Mouse (Mus musculus) Muller cell, postnatal 12 days (primary cell): ENCODE measurements around the gene Gramd1b.

Experiments
- DNase-seq: peaks from one replicate; pipeline ENCODE4 v3.0.0-alpha.2; 2015; ENCODE audit errors: inconsistent ontology term

Gramd1b gene

GRCm38 (mm10) chr9:40400171-40400570 is 131.0 kb downstream of the Gramd1b start:
- DNase-seq = no peak

- no peak for DNase-seq
These were observed 131.7 kb downstream of the Gramd1b start for GRCm38 (mm10) chr9:40399359-40399932.

- DNase-seq = no peak
These were observed 133.5 kb downstream of the Gramd1b start for GRCm38 (mm10) chr9:40397471-40398245.

GRCm38 (mm10) chr9:40397036-40397435 is 134.1 kb downstream of the Gramd1b start:
- DNase-seq = peak; percentile 47

- DNase-seq = no peak
These were observed 135.0 kb downstream of the Gramd1b start for GRCm38 (mm10) chr9:40396171-40396570.

DNA sequence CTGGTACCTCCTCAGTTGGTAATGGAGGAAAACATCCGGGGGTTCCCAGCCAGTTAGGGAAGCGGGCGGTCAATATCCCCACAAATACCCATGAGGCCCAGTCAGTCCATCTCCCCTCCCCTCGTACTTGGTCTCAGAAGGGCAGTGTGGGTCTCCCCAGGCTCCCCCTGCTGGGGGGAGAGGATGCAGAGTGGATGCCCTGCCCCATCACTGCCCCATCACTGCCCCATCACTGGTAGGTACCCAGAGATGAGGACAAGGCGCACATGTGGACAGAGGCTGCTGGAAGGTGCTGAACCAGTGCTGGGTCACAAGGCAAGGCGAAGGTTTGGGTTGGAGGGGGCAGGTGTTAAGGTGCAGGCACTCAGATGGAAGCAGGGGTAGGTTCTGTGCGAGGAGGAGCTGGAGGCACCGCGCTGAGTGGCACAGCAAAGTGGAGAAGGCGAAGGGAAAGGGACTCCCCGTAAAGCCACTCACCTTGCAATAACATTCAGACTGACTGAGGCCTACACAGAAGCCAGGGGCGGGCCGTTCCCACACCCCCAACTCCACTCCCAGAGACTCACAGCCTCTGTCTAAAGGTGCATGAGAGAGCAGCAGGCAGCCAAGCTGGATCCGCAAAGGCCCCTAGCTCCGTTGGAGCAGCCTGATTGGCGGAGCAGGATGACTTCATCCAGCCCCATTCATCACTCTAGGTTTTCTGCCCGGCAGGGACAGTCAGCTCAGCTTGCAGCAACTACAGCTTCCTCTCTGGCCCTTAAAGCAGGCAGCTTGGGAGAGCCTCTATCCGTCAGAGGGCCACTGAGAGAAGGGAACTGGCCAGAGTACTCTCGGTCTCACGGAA is 139.1 kb downstream of the Gramd1b start:
- peak; percentile 73 for DNase-seq

DNA sequence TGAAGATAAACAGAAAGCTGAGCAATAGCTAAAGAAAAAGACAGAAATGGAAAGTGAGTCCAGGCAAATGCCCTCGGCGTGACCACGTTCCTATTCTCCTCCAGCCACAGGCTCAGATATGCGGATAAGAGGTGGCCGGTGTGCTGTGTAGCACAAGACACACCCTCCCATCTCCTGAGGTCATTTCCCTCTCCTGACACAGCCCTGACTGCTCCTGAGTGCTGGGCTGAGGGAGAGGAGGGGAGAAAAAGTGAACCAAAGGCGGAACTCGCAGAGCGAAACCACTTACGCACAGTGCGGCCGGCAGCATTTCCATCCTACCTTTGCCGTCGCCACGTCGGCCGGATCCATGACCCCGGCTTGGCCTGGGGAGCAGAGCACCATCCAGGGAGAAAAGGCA is 139.8 kb downstream of the Gramd1b start:
- DNase-seq = no peak

DNA sequence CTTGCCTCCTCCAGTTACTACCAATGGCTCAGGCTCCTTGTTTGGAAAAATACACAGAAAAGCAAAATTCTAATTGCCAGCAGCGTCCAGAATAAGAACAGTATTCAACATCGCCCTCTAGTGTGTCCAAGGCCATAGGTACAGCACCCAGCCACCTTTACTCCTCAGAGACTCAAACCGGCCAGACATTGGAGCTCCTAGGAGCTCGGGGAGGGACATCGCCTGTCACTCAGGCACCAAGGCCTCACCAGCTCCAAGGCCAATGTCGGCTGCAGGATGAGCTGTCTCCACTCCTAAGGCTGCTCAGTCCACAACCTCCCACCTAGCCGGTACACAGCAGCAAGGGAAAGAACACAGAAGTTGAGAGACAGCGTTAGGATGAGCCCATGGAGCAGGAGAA is 140.3 kb downstream of the Gramd1b start:
- peak; percentile 73 for DNase-seq

- DNase-seq = no peak
These were observed 140.8 kb downstream of the Gramd1b start for GRCm38 (mm10) chr9:40390396-40390760.

- DNase-seq = no peak
These were observed 141.4 kb downstream of the Gramd1b start for GRCm38 (mm10) chr9:40389669-40390395.

DNA sequence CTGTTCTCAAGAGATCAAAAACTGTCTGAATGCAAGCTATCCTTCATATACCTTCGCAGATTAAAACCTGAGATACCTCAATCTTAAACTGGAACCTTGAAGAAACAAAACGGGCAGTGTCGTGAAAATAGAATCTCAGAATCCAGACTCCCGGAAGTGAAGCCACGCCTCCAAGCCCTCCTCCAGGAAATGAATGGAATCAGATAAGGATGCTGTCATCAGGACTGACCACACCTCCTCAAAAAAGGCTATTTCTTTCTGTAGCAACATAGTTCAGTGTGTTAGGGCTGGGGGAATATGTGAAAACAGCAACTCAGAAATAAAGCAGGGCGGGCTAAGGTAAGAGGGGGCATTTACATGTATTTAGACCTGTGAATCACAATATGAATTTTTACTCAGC is 142.0 kb downstream of the Gramd1b start:
- no peak for DNase-seq

DNA sequence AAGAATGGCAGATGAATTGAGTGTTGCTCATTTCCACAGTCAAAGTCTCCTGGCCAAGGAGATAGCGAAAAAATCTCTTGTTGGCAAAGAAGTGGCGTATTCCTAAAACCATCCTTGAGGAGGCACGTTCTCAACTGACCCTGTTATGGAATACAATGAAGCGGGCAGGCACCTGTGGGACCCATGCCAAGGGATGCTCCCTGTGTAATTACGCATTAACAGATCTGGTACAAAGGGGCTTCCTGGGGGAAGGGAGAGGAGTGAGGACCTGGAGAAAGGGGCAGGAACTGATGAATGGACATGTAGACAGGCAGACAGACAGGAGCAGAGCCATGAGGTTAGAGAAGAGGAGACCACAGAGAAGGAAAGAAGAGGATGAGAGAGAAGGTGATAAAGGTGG is 146.4 kb downstream of the Gramd1b start:
- no peak for DNase-seq

DNA sequence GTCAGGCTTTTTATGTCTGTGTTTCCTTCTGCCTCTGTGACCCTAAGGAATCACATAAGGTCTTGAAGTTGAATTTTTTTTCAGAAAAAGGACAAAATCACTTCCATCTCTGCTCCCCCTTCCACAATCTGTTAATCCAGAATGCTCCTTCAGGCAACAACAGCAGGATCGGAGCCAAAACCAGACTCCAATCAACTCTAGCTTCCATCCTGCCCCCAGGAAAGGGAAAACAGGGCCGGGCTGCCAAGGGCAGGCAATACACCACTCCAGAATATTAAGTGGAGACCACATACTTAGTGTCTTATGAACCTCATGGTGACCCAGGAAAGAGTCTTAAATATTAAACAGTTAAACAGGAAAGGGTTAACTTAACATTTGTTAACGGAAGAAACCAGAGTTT is 148.7 kb downstream of the Gramd1b start:
- DNase-seq = no peak

DNA sequence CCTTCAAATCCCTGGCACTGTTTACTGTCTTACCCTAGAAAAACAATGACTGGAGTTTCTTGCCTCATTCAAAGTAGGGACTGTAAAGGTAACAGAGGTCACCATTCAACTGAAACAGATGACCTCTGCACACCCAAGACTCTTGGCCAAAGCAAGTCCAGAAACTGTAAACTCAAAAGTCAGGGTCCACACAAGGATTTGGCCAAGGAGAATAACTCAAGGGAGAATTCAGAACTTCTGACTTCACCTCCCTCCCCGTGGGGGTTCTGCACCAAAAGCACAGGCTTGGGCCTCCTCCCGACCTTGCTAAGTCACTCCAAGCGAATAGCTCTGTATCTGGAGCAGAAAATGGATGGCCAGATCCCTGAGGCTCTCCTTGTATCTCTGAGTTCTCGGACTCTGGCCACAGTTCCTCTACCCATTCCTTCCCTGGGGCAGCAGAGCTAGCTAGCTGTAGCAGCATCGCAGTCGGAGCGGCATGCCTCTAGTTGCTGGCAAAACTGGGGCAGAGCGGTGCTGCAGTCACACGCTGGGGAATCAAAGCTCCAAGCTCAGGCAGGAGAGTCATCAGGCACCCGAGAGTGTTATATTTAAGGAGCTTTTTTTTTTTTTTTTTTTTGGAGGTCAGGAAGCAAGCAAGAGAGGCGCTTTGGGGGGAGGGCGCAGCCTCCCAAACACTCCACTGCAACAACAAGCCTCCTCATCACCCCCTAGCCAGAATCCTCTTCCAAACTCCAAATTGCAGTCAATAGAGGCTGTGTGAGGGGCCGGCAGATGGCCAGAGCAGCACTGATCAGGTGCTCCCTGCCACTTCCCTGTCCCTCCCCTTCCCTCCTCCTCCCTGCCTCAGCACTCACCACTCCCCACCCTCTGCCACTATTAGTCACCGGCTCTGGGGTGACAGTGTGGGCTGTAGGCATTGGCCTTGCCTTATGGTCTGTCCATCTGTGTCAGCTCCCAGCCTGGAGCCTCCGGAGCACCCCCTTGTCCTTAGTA is 149.5 kb downstream of the Gramd1b start:
- DNase-seq = peak; percentile 91

DNA sequence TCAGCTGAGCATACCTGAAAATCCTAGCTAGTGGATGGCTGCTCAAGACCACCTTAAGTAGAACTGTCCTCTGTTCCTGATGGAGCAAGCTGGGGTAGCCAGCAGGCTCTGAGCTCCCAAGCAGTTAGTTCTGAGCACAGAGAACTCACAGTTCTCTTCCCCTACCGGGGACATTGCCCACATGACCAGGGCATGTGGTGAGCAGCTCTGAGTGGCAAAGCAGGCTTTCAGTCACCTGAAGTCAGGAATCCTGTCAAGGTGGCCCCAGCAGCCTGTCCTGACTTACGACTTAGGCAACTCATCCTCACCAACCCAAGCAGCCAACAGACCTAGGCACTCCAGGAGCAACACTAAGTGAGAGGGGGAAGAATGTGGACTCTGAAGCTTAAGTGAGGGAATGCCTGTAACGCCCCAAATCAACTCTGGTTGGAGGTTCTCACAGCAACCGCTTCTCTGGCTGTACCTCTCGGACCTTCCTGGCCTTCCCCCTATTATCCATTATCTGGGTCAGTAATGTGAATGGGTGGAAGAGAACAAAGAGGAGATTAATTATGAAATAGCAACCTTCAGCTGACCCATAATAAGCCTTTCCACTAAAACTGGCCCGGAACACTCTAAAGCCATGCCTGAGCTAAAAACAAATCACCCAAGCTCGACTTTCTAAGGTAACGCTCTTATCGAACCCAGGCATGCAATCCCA is 154.3 kb downstream of the Gramd1b start:
- peak; percentile 85 for DNase-seq

GRCm38 (mm10) chr9:40376139-40376541 is 155.0 kb downstream of the Gramd1b start:
- peak; percentile 90 for DNase-seq

DNA sequence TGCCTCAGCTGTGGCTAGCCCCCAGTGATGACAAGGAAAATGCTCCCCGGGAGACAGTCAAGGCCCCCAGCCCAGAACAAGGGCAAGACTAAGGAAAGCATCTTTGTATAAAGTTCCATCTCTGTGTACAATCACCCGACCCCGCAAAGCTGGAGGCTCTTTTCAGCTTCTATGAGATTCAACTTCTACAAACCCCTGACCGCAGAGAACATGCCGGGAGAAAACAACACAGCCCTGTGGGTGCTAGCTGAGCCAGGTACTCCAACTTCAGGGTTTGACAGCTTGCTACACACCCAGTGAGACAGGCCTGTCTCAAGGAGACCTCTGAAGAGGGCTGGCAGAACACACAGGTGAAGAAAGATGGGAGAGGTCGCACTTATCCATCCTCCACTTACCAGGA is 155.7 kb downstream of the Gramd1b start:
- no peak for DNase-seq

- DNase-seq = no peak
These were observed 156.2 kb downstream of the Gramd1b start for GRCm38 (mm10) chr9:40374992-40375391.

DNA sequence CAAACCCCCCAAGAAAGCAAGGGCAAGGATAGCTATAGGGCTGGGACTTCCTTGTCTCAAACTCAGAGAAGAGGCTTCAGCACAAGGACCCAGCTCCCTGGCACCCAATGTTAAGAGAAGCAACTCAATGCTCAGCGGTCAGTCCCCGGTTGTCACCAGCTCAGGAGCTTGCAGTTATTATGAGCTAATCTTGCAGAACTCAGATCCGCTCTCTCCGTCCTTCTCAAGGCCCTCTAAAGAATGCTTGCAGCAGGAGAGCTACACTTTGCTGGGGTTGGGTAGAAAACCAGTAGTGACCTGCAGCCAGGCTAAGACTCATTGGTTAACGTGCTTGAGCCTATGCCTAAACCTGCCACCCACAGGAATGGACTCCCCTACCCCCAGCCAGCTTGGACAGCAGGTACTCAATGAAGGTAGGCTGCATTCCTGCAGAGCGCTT is 156.6 kb downstream of the Gramd1b start:
- no peak for DNase-seq

- no peak for DNase-seq
These were observed 157.1 kb downstream of the Gramd1b start for GRCm38 (mm10) chr9:40374052-40374451.
